Mouse (Mus musculus) left cerebral cortex, postnatal 10 days (tissue): Measurements from ENCODE around the gene Eif4e1b. TPM values are rescaled to one million over a fixed set of nuclear protein-coding genes. Genes with fewer than 3 reads are reported as not detected.
A peak's percentile ranks its signal among the peaks of the same experiment; 100 is the strongest.

Experiments
- DNase-seq, 2 experiments: peaks; one replicate each; pipeline ENCODE4 v3.0.0; 2021 to 2022; ENCODE audit warnings: low spot score in 2 of 2, mixed read lengths in 1 of 2; ENCODE audit errors: extremely low spot score in 1 of 2
- intact Hi-C: fragments of 180-260 bp; cut with DNase I; formaldehyde crosslinking; loops from one replicate; pipeline ENCODE4 v1.15.1; 2025
- total RNA-seq, 2 experiments: library from RNA; stranded (reverse); gene quantifications; 2 replicates each; pipeline ENCODE4 v1.2.3; 2021

Eif4e1b gene
- total RNA-seq, 2 experiments from 2014 or later = 0.17 TPM; not detected in 1

DNA sequence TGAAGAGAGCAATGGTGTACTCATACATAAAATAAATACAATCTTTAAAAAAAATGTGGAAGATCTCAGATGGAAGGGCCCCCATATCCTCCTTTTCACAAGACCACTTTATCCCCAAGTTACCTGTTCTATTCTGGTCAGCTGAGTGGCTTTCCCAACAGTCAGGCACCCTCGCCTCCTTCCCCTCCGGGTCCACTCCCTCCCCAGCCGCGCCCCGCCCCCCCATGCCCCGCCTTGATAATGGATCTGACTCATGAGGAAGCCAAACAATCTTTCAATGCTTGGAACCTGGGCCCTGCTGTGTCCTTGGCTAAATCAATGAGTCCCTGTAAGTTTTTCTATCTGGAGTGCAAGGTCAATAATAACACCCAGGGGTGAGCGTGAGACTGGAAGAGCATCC lies 44.2 kb downstream of the Eif4e1b start:
- intact Hi-C loops = no loop called here
- DNase-seq = no peak

- no peak for DNase-seq
- intact Hi-C loops = no loop called here
Observed at GRCm38 (mm10) chr13:54828508-54828907, 44.7 kb downstream of the Eif4e1b start.

GRCm38 (mm10) chr13:54829450-54829849 lies 45.7 kb downstream of the Eif4e1b start:
- intact Hi-C loops = no loop called here

DNA sequence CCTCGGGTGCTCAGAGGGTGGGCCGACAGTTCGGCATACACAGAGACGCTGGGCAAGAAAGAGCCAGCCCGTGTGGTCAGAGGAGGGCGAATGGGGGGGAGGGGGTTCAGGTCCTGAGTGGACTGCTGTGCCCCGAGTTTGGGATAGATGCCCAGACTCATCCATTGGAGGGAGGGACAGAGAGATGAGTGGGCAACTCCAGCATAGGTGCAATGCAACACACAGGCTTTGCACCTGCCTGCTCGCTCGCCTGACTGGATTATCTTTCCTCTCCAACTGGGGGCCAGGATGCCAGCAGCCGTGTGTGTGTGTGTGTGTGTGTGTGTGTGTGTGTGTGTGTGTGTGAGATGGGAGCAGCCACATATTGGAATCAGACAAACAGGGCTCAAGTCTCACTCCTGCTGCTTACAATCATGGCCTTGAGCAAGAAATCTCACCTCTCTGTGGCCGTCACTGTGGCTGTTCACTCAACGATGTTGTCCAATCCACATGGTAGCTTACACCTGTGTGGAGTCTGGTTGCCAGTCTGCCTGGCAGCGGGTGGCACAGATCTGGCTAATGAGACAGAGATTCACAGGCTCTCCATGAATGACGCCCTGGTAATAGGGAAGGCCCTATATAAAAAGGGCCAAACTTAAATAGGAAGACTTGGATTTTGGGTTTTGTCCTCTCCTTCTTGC lies 52.7 kb downstream of the Eif4e1b start:
- intact Hi-C loops = no loop called here

More at GRCm38 (mm10) chr13:54829450-54829849, 45.7 kb downstream of the Eif4e1b start:
- DNase-seq = no peak

DNA sequence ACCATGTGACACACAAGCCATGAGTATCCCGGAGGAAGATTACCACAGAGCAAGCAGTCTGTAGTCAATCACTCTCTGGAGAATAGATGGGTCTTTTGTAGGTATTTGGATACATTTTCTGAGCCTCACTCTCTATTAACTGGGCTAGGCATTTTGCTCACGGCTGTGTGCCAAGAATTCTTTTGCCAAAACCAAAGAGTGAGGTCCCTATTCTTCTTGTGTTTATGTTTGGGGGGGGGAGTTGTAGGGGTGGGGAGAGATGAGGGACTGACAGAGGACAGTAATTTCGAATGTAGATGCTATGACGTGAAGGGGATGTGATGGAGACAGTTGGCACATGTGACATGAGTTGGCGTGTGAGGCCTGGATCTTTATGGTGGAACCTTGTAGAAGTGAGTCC lies 53.3 kb downstream of the Eif4e1b start:
- intact Hi-C loops = no loop called here
- no peak for DNase-seq

More for the DNA sequence above, 52.7 kb downstream of the Eif4e1b start:
- no peak for DNase-seq

- intact Hi-C loops = no loop called here
- DNase-seq = peak; percentile 30 to 50
Observed at GRCm38 (mm10) chr13:54837471-54837889, 53.7 kb downstream of the Eif4e1b start.

Other genes with a start within 250 kb of the Eif4e1b start
- gene 4833439L19Rik, start 218.6 kb upstream of the Eif4e1b start, total RNA-seq = 100 to 1,000 TPM; 137 to 152 TPM
- 10 to 100 TPM; 37.0 to 39.9 TPM for gene Arl10, start 209.0 kb upstream of the Eif4e1b start, total RNA-seq
- gene Nop16, start 193.9 kb upstream of the Eif4e1b start, total RNA-seq = 10 to 100 TPM; 32.1 to 34.8 TPM
- gene Higd2a, start 193.8 kb upstream of the Eif4e1b start, total RNA-seq = 100 to 1,000 TPM; 156 to 168 TPM
- 100 to 1,000 TPM; 325 to 333 TPM for gene Cltb, start 172.7 kb upstream of the Eif4e1b start, total RNA-seq
- 10 to 100 TPM; 49.5 to 57.1 TPM for gene Faf2, start 162.2 kb upstream of the Eif4e1b start, total RNA-seq
- 100 to 1,000 TPM in 1 of 2 experiments, 10 to 100 TPM in 1; 97.4 to 102 TPM for gene Rnf44, start 90.1 kb upstream of the Eif4e1b start, total RNA-seq
- under 1 TPM; 0.34 to 0.51 TPM for gene Cdhr2, start 82.5 kb upstream of the Eif4e1b start, total RNA-seq
- 100 to 1,000 TPM; 213 to 226 TPM for gene Gprin1, start 34.1 kb upstream of the Eif4e1b start, total RNA-seq
- gene Sncb, start 17.4 kb upstream of the Eif4e1b start, total RNA-seq = 100 to 1,000 TPM; 739 to 802 TPM
- 10 to 100 TPM; 64.3 to 69.0 TPM for gene Tspan17, start 5.4 kb downstream of the Eif4e1b start, total RNA-seq
- 10 to 100 TPM; 56.2 to 60.2 TPM for gene Unc5a, start 165.4 kb downstream of the Eif4e1b start, total RNA-seq
- gene Hk3, start 237.4 kb downstream of the Eif4e1b start, total RNA-seq = 1 to 10 TPM; 1.7 to 2.0 TPM